Mouse (Mus musculus) frontal cortex, postnatal 14 days (tissue): ENCODE data around the gene Rab1a.
"Not testable (repeated sequence)": the region's sequence is repeated elsewhere in the genome, so short reads cannot be mapped to it uniquely, and the experiment has no call there.

Source experiments
- DNase-seq, 2 experiments: peaks; one replicate each; pipeline ENCODE4 v3.0.0; 2022; ENCODE audit warnings: low spot score in 2 of 2

Gene Rab1a

DNA sequence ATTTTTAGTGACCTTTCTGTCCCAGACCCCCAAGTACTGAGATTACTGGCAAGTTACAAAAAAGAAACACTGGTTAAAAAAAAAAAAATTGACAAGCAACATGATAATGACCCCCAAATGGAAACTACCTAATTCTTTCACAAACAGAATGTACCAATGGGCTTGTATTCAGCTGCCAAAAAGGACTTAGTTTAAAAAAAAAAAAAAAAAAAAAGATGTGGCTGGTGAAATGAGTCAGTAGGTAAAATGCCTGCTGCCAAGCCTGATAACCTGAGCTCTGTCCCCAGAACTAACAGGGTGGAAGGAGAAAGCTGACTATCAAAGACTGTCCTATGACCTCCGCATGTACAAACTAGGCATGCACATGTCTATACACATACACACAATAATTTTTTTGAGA lies 16.0 kb downstream of the Rab1a start:
- DNase-seq, result no peak

DNA sequence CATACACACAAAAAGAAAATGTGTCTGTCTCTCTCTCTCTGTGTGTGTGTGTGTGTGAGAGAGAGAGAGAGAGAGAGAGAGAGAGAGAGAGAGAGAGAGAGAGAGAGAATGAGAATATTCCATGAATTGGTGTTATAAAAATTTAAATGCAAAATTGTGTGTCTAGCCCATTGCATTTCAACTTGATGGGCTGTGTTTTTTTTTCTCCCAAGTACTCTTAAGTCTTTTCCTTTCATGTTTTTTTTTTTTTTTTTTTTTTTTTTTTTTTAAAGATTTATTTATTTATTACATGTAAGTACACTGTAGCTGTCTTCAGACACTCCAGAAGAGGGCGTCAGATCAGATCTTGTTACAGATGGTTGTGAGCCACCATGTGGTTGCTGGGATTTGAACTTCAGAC lies 20.4 kb downstream of the Rab1a start:
- not testable (repeated sequence) for DNase-seq

GRCm38 (mm10) chr11:20224196-20224595 lies 23.0 kb downstream of the Rab1a start:
- no peak for DNase-seq

DNA sequence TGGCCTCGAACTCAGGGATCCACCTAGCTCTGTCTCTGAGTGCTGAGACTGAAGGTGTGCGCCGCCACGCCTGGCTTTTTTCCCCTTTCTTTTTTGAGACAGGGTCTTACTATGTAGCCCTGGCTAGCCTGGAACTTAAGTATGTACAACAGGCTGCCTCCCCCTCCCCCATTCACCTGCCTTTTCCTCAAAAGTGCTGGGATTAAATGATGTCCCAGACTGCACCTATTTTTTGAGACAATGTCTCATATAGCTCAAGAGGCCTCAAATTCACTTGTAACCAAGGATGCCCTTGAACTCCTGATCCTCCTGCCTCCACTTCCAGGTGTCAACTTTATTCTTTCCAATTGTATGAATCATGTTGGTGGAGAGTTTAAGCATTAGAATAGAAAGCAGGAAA lies 24.7 kb downstream of the Rab1a start:
- DNase-seq, result no peak

DNA sequence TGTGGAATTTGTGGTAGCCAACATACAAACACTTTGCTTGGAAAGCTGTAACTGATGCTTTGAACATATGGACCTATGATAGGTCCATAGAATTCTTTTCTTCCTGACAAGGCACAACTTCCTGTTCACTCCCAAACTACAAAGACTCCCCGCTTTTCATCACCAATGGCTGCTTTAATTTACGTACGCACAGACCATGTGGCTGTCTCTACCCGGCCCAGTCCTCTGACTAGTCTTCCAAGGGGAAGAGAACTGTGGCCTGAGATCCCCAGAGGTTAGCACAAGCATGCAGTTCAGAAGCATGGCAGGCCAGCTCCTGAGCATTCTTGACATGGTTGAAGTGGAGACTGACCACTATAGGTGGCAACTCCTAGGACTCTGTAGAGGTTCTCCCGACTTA lies 27.4 kb downstream of the Rab1a start:
- no peak for DNase-seq

- no peak for DNase-seq
Observed at GRCm38 (mm10) chr11:20229311-20229710, 28.1 kb downstream of the Rab1a start.

GRCm38 (mm10) chr11:20230286-20230685 lies 29.1 kb downstream of the Rab1a start:
- DNase-seq, result no peak

GRCm38 (mm10) chr11:20231128-20231878 lies 30.1 kb downstream of the Rab1a start:
- no peak for DNase-seq

DNA sequence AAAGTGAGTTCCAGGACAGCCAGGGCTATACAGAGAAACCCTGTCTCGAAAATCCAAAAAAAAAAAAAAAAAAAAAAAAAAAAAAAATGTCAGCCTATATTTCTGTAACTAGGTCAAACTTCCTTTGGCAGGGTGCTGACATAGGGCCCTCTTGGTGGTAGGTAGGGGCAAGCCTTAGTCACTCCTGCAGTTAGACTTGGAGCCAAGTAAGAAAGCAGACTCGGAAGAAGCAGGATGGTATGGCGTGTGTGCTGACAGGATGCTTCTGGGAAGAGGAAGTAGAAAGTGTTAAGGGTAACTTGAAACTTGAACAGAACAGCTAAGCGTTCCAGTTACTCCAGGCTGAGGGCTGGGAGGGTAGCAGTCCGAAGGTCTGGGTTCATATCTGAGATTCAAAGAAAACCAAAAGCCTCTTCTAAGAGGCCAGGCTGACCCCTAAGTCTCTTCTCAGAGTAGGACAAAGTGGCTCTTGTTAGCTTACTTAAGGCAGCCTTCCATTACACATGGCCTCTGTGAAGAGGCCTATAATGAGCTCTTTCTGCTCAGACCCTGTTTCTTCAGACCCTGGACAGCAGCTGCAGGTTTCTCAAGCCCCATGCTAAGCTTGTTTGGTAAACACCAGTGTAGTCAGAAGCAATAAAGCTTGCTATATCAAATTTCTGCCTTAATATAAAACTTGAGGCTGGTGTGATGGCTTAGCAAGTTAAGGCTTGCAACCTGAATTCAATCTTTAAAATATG lies 31.0 kb downstream of the Rab1a start:
- no peak for DNase-seq

DNA sequence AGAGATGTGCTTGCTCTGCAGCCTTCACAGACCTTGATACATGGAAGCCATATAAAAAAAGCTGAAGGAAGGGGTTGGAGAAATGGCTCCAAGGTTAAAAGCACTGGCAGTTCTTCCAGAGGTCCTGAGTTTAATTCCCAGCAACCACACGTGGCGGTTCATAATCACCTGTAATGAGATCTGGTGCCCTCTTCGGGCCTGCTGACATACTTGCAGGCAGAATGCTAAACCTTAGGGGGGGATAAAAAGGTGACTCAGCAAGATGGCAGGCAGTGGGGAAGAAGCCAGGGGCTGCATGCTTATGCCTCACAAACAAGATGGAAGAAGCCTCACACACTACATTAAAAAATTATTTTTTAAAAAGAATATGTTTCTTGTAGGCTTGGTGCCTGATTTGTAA lies 33.0 kb downstream of the Rab1a start:
- no peak for DNase-seq

- no peak for DNase-seq
Observed at GRCm38 (mm10) chr11:20237018-20237417, 35.8 kb downstream of the Rab1a start.

DNA sequence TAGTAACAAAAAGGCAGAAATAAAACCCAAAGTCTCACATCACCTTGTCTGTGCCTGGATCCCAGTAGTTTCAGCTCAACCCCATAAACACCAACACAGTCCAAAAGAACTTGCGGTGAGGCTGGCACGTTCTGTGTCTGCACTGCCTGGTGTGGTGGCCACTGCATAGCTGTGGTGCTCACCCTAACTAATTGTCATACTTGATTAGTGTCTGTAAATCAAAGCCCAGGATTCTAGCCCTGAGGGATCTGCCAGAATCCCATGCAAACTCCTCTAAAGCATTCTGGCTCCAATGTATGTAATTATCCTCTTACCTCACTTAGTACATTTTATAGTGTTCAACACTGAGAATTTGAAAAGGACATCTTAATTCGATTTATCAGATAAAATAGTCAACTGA lies 36.7 kb downstream of the Rab1a start:
- no peak for DNase-seq

- DNase-seq, result no peak
Observed at GRCm38 (mm10) chr11:20239279-20239861, 38.1 kb downstream of the Rab1a start.

- DNase-seq, result no peak
Observed at GRCm38 (mm10) chr11:20240331-20240730, 39.1 kb downstream of the Rab1a start.

DNA sequence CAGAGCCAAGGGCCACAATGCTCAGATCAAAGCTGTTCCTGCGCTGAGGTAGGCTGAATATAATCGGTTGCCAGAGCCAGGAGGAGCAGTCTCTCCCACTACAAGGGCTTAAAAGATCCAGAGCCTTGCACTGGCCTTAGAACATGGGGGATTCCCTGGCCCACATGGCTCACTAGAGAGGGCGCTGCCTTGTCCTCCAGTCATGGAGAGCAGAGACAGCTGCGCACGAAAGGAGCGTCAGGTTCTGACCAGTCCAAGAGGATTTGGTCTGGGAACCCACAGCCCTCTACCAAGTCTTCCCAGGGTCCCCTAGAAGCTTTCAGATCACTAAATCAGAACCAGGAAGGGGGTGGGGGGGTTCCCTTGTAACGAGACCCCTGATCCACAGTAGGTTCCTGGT lies 40.1 kb downstream of the Rab1a start:
- no peak for DNase-seq

DNA sequence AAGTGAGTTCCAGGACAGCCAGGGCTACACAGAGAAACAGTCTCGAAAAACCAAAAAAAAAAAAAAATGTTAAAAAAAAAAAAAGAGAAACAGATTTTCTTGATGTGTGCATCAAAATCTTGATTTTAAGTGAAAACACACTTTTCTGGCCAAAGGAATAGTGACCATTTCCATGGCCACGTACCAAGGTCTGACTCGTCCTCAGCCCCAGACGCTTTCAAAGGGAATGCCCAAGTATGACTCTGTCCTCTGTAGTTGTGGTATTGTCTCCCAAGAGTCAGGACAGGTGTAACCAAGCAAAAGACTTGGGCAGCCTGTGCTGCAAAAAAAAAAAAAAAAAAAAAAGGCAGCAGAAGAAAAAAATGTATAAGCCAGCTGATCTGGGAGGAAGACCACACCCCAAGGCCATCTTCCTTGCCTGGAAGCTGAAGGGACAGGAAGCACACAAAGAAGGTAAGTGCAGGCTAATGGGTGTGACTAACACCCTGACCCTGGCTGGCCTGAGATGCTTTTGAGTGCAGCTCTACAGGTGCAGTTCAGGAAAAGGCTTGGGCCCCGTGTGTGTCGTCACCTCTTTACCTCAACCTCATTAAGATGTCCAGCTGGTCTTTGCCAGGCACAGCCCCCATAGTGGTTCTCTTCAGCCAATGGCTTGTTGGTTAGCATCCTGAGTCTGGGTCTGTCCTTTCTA lies 41.3 kb downstream of the Rab1a start:
- no peak for DNase-seq

- DNase-seq, result no peak
Observed at GRCm38 (mm10) chr11:20243214-20243913, 42.1 kb downstream of the Rab1a start.

DNA sequence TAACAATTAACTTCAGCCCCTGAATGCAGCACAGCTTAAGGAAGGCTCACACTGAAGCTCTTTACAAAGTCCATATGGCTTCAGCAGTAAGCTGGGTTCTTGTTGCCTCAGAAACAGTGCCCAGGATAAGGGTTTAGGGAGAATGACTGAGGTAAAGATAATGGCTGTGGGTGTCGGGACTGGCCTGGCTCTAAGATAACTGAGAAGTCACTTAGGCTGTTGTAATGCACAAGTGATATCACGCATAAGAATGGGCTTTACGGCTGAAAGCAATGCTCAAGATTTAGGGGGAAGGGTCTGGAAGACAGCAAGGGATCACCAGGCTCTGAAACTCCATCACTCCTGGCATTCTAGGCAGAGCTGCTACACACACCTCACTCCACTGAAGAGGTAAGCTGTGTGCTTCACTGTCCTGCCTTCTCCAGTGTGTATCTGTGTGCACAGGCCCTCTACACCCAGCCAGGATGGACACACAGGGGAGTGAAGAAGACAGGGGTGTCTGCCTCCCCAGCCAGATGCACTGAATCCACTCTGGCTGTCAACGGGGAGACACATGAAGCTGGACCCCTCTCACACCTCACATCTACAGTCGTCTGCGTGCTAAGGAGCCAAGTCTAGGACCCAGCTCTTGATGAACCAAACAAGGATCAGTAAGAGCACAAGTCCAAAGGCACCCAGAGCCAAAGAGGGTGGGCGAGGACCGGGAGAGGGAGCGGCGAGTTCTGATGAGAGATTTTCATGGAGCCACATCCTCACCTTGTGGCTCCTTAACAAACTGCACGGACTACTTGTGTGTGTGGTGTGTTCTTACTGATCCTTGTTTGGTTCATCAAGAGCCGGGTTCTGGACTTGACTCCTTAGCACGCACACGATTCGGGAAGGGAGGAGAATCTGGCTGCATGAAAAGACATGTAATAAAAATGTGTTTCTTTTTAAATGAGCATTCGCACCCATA lies 43.4 kb downstream of the Rab1a start:
- no peak for DNase-seq

DNA sequence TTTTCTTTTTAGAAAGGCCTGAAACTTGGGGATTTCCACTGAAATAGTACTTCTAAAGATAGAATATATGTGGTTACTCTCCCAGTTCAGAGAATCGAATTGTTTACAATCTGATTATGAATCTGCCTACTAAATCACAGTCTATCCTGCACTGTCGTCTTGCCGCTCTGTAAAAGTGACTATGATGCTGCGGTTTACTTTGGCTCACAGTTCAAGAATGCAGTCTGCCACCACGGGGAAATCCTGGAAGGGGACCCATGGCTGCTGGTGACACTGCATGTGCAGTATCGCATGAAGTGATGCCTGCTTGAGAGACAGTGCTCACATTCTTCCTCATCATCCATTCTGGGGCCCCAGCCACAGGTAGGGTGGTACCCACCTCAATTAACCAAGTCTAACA lies 44.1 kb downstream of the Rab1a start:
- DNase-seq, result no peak

DNA sequence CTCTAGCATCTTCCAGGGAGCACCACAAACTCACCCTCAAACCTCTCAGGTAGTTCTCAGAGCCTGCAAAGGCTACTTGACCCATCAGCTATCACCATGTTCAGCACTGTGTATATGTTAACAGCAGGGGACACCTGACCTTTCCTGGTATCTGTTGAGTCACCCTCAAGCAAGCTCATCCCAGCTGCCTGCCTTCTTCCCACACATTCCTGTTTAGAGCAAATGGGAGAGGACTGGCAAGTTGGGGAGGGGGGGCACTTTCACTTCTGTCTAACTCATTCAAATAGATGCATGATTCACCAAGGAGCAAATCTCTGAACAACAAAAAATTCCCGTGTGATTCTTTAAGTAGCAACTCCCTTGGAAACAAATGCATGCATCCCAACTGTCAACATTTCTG lies 45.4 kb downstream of the Rab1a start:
- no peak for DNase-seq
